Mouse (Mus musculus) fat pad, adult 2 months (tissue): Measurements from ENCODE around the gene Tmem59l.

Source experiments
- DNase-seq: peaks from one replicate; pipeline ENCODE4 v3.0.0-alpha.2; 2011; ENCODE audit warnings: low read depth, low spot score; ENCODE audit errors: extremely low read depth

Tmem59l gene

GRCm38 (mm10) chr8:70490061-70490879, 3.1 kb upstream of the Tmem59l start:
- no peak for DNase-seq

- no peak for DNase-seq
Measured at GRCm38 (mm10) chr8:70489576-70489975, 2.4 kb upstream of the Tmem59l start.

- no peak for DNase-seq
Measured at GRCm38 (mm10) chr8:70488931-70489470, 1.8 kb upstream of the Tmem59l start.

GRCm38 (mm10) chr8:70487993-70488796, 1.0 kb upstream of the Tmem59l start:
- no peak for DNase-seq

GRCm38 (mm10) chr8:70486191-70486681, 922 bp downstream of the Tmem59l start:
- no peak for DNase-seq

GRCm38 (mm10) chr8:70482943-70483342, 4.2 kb downstream of the Tmem59l start:
- DNase-seq = no peak

- DNase-seq = no peak
Measured at GRCm38 (mm10) chr8:70481908-70482307, 5.2 kb downstream of the Tmem59l start.

GRCm38 (mm10) chr8:70477269-70477982, 9.7 kb downstream of the Tmem59l start:
- DNase-seq = no peak

GRCm38 (mm10) chr8:70476333-70477268, 10.6 kb downstream of the Tmem59l start, which contains the start of gene Klhl26:
Klhl26 (minus strand) TSS chr8:70476968.
- peak; percentile 82 for DNase-seq

- DNase-seq = no peak
Measured at GRCm38 (mm10) chr8:70471856-70472255, 15.3 kb downstream of the Tmem59l start.

GRCm38 (mm10) chr8:70469938-70470337, 17.2 kb downstream of the Tmem59l start:
- no peak for DNase-seq

- DNase-seq = no peak
Measured at GRCm38 (mm10) chr8:70469295-70469916, 17.8 kb downstream of the Tmem59l start.

GRCm38 (mm10) chr8:70468733-70469132, 18.4 kb downstream of the Tmem59l start:
- no peak for DNase-seq

GRCm38 (mm10) chr8:70467907-70468306, 19.3 kb downstream of the Tmem59l start:
- no peak for DNase-seq

- no peak for DNase-seq
Measured at GRCm38 (mm10) chr8:70467229-70467725, 19.9 kb downstream of the Tmem59l start.

- DNase-seq = no peak
Measured at GRCm38 (mm10) chr8:70466771-70467170, 20.4 kb downstream of the Tmem59l start.

GRCm38 (mm10) chr8:70466305-70466704, 20.9 kb downstream of the Tmem59l start:
- DNase-seq = no peak

- no peak for DNase-seq
Measured at GRCm38 (mm10) chr8:70465701-70466100, 21.5 kb downstream of the Tmem59l start.

GRCm38 (mm10) chr8:70464162-70464561, 23.0 kb downstream of the Tmem59l start:
- no peak for DNase-seq
